Mouse (Mus musculus) cerebellum, adult 9-10 months (tissue): ENCODE results near the gene Zkscan14.
"Not testable (repeated sequence)": the region's sequence is repeated elsewhere in the genome, so short reads cannot be mapped to it uniquely, and the experiment has no call there.

Experiments used
- DNase-seq: peaks from one replicate; pipeline ENCODE4 v3.0.0; 2022

The Zkscan14 gene

DNA sequence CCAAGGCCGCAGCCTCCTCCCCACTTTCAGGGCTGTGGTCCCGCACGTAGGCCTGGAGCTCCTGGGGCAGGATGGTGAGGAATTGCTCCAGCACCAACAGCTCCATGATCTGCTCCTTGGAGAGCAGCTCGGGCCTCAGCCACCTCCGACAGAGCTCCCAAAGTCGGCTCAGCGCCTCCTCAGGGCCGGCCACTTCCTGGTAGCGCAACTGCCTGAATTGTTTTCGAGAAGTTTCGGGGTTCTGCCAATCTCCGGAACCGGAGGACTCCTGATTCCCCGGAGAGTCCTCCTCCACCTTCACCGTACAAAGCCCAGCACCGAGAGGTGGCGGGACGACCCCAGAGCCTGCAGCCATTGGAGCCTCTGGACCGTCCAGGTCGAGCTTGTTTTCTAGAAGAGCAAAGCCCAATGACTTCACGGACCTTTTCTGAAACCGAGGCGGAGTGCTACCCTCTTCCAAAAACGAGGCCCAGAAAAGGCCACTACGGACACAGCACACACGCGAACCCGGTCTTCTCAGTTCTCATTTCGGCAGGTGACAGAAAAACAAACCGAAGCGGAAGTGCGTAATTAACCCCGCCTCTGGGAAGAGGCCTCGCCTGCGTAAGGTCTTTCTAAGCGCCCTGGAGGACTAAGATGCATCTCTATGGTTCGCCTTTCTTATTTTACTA lies at the start of gene Zkscan14:
Zkscan14 (minus strand) TSS at position 548 of the 671 bp plus-strand sequence.
- peak; percentile 83 for DNase-seq

DNA sequence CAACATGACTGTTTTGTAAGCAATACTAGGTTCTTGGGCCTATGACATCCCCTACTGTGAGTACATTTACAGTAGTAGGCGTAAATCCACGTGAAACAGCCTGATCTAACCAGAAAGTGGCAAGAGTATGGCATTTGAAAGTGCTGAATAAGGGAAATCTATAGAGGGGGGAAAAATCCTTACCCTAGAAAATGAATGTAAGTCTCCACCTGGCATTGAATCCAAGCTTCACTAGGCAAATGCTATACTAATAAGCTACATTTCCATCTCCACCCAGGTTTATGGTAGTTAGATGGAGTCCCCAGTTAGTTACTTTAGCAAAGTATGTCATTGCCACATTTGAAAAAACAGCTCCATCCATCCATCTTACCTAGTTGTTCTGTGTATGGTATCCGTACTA lies 47.9 kb upstream of the Zkscan14 start:
- DNase-seq, result no peak

DNA sequence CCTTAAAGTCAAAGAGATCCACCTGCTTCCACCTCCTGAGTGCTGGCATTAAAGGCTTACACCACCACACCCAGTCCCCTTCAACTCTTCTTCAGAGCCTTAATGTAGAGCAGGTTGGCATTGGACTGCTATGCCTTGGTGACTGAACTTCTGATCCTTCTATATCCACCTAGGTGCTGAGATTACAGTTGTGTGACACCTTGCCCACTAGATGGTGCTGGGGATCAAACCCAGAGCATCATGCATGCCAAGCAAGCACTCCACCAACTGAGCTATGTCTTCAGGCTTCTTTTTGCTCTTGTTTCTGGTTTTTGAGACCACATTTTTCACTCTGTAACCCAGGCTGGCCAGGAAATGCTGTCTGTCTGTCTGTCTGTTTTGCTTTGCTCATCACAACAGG lies 33.0 kb upstream of the Zkscan14 start:
- DNase-seq, result peak; percentile 32

DNA sequence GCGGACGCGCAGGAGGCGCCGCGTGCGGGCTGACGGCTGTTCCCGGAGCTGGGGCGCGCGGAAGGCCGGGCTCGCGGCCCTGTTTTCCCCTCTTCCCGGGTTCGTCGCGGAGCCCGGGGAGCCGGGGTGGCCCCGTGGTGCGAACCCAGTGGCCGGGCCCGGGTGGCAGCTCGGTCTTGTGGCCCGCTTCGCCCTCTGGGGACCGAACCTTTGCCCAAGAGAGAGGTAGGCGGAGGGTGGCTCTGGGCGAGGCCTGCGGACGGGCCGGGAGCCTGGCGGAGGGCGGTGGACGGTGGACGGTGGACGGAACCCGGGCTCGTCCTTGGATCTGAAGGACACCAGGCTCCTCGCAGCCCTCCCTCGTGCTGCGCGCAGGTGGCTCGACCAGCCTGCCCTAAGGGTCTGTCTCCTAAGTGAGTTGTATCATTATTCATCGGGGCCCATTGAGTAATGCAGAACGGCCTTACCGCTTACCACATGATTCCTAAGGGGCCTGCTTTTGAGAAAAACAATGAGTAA lies 30.3 kb upstream of the Zkscan14 start:
- DNase-seq, result no peak

DNA sequence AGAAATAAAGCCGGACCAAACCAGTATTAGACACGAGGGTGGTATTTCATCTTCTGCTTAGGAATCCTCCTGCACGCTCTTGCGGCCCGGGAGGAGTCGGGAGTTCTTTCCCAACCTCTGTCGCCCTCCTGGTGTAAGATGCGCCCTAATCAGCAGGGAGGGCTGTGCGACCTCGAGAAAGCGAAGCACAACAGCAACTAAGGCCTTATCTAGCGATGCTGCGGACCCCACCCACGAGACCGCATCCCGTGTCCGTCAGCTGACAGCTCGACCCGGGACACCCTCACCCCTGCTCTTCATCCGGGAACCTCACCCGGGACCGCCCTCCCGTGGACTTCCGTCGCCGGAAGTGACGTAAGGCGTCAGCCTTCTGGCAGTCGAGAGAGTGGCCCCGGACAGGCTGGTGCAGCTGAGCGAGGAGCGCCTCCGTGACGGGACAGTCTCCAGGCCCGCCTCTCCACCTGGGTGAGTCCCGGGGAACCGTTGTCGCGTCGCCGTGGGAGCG lies 29.8 kb upstream of the Zkscan14 start, which contains the start of gene Zfp655:
Zfp655 (plus strand) TSS at position 349 of the 505 bp plus-strand sequence.
- DNase-seq, result peak; percentile 97

DNA sequence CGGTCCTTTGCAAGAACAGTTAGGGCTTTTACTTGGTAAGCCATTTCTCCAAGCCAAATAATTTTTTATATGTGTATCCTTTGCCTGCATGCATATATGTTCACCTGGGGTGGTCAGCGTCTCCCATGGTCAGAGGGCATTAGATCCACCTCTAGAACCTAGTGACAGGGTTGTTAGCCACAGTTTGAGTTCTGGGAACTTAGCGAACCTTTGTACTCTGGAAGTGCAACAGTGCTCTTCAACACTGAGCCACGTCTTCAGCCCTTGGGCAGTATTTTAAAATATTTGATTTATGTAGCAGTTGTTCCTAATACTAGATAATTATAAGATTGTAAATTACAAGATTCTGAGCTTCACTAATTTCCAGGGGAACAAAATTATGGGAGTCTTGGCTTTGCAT lies 29.0 kb upstream of the Zkscan14 start:
- no peak for DNase-seq

DNA sequence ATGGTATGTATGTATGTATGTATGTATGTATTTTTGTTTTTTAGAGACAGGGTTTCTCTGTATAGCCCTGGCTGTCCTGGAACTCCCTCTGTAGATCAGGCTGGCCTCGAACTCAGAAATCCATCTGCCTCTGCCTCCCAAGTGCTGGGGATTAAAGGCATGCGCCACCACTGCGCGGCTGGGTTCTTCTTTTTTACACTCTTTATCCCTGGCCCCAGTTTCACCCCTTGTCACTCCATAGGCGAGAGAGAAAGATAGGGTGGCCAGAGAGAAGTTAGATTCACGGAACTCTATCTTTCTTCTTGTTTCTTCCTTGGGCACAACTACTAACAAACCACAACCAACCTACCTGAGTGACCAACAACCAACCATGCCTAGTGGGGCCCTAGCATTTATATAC lies 27.6 kb upstream of the Zkscan14 start:
- DNase-seq, result not testable (repeated sequence)

DNA sequence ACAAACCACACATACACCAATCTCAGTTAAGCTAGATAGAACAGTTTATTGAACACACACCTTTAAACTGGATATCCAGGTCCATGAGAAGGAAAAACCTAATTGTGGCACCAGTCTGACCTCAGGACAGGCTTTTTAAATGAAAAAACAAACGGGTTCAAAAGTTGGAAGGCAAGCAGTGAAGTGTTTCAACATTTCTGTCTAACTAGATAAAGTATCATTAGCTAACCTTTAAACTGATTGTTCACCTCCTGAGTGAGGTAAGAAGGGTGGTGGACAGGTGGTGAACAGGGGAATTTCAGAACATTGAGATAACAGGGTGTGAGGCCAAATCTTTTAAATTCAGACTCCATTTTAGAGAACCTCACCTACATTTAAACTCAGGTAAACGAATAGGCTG lies 24.8 kb upstream of the Zkscan14 start:
- DNase-seq, result no peak

DNA sequence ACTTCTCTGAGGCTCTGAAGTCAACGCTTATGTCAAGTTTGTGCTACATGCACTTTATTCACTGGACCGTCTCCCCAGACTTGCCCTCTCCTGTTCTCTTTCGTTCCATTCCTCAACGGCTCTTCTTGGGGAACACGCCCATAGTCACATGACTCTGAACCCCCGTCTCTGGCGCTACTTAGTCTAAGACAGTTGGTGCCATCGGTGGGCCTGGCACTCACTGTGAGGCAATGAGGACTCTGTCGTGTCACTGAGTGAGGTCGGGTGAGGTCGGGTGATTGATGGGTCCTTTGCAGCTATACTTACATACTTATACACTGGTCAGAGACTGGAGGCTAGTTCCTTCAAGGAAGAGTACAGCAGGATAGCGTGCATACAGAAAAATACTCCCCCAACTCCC lies 21.7 kb upstream of the Zkscan14 start:
- no peak for DNase-seq

DNA sequence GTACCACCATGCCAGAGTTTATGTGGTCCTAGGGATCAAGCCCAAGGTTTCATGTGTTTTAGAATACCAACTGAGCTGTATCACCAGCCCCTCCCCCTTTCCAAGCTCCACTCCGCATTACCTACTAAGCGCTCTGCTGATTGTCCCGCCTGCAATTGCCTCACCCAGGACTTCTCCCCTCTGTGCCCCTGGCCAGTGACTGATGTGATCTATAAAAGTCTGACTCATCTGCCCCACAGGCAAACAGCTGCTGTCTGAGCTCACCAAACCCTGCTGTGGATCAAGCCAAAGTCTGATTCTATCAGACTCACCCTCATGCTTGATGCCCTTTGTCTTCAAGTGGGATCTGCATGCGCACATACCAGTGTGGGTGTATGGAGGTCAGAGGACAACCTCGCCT lies 21.2 kb upstream of the Zkscan14 start:
- no peak for DNase-seq

DNA sequence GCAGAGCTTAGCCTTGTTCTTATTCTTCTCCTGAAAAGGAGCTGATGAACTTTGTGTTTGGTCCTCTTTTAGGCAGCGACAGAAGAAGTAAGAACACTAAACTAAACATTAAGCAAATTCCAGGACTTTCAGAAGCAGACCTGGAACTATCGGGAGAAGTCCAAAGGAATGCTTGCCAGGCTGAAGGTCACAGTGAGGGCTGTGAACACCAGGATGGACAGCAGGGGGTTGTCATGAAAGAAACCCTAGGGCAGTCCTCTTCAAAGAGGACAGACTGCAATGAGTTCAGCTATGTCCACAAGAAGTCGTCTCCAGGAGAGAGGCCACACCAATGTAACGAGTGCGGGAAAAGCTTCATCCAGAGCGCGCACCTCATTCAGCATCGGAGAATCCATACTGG lies 18.3 kb upstream of the Zkscan14 start:
- no peak for DNase-seq

DNA sequence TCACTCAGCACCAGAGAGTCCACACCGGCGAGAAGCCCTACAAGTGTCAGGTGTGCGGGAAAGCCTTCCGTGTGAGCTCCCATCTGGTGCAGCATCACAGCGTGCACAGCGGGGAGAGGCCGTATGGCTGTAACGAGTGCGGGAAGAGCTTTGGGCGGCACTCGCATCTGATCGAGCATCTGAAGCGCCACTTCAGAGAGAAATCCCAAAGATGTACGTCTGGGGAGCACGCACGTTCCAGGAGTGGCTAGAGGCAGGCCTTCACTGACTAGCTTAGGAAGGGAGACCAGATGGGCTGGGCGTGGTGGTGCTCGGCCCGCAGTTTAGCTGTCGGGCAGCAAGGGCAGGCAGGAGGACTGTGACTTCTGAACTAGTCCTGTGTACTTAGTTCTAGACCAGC lies 17.0 kb upstream of the Zkscan14 start:
- DNase-seq, result no peak

DNA sequence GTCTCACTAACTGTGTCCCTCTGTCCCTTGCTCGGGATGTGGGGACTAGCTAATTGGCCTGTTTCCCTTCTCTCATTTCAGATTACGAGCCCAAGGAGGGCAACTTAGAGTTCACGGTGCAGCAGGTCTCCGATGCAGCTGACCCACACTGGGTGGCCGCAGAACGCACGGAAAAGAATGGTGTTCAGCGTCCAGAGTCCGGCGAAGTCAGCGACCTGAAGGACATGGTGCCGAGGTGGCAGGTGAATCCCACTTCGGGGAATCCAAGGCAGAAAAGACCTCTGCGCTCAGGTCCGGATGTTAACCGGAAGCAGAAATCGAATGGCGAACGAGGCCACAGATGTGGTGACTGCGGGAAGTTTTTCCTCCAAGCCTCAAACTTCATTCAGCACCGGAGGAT lies 16.5 kb upstream of the Zkscan14 start:
- DNase-seq, result no peak

DNA sequence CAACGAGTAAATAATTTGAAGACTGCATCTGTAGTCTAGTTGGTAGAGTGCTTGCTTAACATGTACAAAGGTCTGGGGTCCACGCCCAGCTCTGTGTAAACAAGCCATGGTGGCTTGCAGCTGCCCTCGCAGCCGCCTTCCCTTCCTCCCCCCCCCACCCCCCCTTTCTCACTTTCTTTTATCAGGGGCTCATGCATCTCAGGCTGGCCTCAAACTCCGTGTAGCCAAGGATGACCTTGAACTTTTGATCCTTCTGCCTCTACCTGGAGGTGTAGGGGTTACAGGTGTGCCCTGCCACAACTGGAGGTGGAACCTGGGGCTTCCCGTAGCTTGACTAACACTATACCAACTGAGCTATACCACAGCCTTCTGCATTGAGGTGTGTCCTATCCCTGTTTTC lies 16.1 kb upstream of the Zkscan14 start:
- no peak for DNase-seq

DNA sequence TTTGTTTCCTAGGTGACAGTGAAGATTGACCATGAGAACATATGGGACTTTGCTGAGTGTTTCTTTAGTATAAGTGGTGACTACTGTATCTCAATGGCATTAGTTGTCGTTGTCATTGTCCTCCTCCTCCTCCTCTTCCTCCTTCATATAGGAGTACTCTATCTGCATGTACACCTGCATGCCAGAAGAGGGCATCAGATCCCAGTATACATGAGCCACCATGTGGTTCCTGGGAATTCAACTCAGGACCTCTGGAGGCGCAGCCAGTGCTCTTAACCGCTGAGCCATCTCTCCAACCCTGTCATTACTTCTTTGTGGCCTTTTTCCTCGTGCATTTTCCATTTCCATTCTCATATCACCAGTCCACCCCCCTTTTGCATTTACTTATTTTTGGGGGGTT lies 13.0 kb upstream of the Zkscan14 start:
- no peak for DNase-seq

DNA sequence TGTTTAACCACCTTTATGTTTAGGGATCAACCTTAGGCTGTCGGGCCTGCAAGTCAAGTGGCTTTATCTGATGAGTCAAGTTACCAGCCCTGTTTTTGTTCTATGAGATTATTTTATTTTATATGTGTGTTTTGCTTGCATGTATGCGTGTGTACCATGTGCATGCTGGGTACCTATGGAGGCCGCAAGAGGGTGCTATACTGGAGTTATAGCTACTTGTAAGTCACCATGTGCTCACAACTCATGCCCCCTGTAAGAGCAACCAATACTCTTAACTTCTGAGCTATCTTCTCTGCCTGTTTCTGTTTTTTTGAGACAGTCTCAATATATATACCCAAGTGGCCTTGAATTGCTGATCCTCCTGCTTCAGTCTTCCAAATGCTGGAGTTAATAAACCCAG lies 11.8 kb upstream of the Zkscan14 start:
- no peak for DNase-seq

DNA sequence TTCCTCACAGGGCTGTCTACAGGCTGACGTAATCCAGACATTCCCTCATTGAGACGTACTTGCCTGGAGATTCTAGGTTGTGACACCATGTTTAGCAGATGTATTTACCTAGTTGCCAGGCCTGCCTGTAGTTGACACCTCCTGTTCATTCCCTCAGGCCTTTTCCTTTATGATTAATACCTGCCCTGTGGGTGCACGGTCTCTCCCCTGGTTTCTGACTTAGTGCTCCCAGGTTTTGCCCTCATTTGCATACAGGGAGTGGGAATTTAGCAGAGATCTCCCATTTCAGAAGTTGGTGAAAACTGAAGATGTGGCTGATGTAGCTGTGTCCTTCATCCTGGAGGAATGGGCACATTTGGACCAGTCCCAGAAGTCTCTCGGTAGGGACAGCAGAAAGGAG lies 10.5 kb upstream of the Zkscan14 start:
- no peak for DNase-seq

DNA sequence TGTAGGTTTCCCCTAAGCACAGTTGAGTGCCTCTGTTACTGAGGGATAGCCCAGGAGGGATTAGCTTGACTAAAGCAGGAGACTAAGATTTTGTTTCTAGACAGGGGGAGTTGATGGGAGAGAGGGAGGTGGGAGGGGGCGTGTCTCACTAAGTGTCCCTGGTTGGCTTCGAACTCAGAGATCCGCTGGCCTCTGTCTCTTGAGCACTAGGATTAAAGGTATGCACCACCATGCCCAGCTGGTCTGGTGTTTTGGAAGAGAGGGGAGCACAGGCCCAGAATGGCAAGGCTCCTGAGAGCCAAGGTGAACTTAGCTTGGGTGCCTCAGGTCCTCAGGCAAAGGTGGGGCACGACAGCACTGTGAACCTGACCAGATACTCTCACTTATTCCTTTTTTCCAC lies 9.7 kb upstream of the Zkscan14 start:
- no peak for DNase-seq

DNA sequence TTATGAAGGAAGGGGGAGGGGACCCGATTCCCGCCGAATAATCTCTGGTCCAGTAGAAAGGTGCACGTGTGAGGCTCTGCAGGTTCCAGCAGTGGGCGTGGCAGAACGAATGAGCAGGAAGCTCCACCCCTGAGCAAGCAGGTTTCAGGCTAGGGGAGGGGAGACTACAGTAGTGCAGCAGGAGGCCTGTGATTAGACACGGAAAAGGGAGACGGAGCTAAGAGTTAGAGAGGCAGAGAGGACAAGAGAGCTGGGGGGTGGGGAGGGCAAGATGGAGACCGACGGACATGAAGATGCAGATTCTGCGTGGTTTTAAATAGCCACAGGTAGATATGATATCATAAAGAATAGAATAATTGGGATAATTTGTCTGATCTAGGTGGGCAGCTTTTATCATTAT lies 6.7 kb upstream of the Zkscan14 start:
- not testable (repeated sequence) for DNase-seq

DNA sequence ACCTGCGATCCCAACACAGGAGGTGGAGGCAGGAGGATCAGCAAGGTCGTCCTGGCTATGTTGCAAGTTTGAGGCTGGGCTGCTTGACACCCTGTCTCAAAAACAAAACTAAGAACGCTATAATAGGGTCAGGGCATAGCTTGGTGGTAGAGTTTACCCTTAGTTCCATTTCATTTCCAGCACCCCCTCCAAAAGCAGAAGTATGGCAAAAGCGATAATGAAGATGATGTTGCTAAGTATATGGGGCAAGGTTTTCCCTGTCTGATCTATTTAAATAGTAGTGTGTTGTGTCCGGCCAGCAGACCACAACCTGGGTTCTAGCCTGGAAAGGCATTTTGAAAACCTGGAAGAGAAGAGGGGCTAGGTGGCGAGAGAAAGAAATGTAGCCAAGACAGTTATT lies 6.3 kb upstream of the Zkscan14 start:
- DNase-seq, result no peak

DNA sequence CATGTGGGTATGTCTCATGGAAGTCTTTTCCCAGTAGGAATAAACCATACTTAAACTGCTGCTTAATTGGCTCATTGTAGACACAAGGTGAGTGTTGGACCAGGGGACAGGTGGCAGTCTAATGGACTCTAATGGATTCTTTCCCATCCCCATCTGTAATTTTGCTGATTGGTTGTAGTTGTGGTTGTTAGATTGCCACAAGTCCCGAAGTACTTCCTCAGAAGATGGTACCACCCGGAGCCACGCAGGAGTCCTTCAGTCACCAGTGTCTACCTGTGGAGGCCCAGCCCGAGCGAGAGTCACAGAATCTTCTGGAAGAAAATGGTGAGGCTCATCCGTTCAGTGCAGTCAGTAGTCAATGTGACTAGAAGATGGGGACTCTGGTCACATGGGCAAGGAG lies 5.7 kb upstream of the Zkscan14 start:
- DNase-seq, result no peak

DNA sequence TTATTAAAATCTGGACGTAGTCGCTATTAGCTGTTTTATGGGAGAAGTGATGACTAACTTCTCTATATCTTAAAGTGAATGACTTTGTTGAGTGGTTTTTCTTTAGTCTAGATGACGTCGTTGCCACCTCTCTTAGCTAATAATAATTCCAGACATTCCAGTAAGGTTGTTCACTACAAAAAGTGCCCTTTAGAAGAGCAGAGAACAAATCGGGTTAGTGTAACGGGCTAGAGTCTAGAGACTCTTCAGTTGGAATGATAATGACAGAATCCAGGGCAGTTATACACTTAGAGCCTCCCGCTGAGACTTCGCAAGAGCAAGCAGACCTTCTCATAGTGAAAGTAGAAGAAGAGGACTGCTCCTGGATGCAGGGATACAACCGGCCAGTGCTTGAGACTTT lies 3.4 kb upstream of the Zkscan14 start:
- DNase-seq, result peak; percentile 44

DNA sequence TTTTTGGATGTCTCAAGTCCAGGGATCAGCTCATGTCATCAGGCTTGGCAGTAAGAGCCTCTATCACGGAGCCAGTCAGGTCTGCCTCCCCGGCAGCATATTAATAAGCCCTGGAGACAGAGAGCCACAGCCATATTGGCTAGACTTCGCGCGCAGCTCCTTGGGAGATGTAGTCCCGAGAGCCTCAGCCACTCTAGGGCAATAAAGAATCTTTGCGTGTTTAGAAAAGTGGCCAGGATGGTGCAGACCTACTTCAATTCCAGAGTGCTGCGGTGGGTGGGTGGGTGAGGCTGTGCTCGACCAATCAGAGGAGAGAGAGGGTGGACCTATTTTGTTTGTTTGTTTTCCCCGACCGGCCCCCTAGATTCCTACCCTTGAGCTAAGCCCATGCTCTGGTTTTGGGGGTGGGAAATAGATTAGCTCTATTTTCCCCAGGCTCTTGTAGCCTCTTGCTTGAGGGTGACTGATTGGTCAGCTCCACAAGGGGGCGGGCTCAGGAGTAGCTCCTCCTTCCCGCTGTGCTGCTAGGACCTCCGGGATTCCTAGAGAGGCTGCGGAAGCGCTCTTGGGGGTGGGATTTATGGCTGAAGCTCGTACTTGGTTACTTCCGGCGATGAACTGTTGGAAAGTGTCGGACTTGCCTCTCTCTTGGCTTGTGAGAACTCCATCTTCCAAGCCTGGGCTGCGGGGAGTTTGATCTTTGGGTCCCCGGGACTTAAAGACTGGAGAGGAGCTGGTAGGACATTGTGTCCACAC lies 2.4 kb upstream of the Zkscan14 start, which contains the start of gene Zkscan5:
Zkscan5 (plus strand) TSS at position 627 of the 756 bp plus-strand sequence.
- peak; percentile 99 for DNase-seq

DNA sequence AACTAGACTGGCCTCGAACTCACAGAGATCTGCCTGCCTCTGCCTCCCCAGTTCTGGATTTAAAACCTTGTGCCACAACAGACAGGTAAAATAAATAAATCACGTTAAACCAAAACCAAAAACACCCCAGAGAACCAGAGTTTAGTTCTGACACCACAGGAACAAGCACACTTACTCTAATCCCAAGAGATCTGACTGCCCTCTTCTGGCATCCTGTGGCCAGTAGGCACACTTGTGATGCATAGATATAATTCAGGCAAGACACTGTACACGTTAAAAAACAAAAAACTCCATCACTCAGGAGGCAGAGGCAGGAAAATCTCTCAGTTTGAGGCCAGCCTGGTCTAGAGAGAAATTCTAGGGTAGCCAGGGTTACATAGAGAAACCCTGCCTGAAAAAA lies 778 bp upstream of the Zkscan14 start:
- no peak for DNase-seq
